Mouse (Mus musculus) liver, postnatal 0 days (tissue): Measurements from ENCODE around the gene Shld1. TPM values are rescaled to one million over a fixed set of nuclear protein-coding genes. Genes with fewer than 3 reads are reported as not detected.

Source experiments
- ATAC-seq: fragments of 200-750 bp; cut with Nextera tagmentation; 2 replicates; pipeline ENCODE4 v1.8.0; 2017; ENCODE audit warnings: mild to moderate bottlenecking, moderate library complexity
- DNase-seq: peaks from one replicate; pipeline ENCODE4 v3.0.0-alpha.2; 2016
- H3K27ac ChIP-seq: fragments of 300-500 bp; sonication (generic); 2 replicates; pipeline ENCODE4 v1.5.1; 2014; ENCODE audit warnings: antibody characterized with exemption, moderate library complexity, mild to moderate bottlenecking, low read depth
- H3K27me3 ChIP-seq: fragments of 300-500 bp; sonication (generic); 2 replicates; pipeline ENCODE4 v1.6.1; 2014; ENCODE audit warnings: low read length, control low read depth, mixed read lengths; ENCODE audit not compliant: insufficient read depth
- H3K36me3 ChIP-seq: fragments of 300-500 bp; sonication (generic); replicated peaks from 2 replicates; pipeline ENCODE4 v1.6.1; 2014; ENCODE audit warnings: mild to moderate bottlenecking, control low read depth, low read length, moderate library complexity, mixed read lengths; ENCODE audit not compliant: insufficient read depth
- H3K4me1 ChIP-seq: fragments of 300-500 bp; sonication (generic); 2 replicates; pipeline ENCODE4 v1.6.1; 2014; ENCODE audit warnings: antibody characterized with exemption, mild to moderate bottlenecking, control low read depth; ENCODE audit not compliant: insufficient read depth
- H3K4me2 ChIP-seq: fragments of 300-500 bp; sonication (generic); 2 replicates; pipeline ENCODE4 v1.6.1; 2014; ENCODE audit warnings: low read depth, mild to moderate bottlenecking, low read length, moderate library complexity, mixed read lengths
- H3K4me3 ChIP-seq: fragments of 300-500 bp; sonication (generic); 2 replicates; pipeline ENCODE4 v1.5.1; 2014; ENCODE audit warnings: low read depth, low read length
- H3K9ac ChIP-seq: fragments of 300-500 bp; sonication (generic); replicated peaks from 2 replicates; pipeline ENCODE4 v1.6.1; 2014; ENCODE audit warnings: mild to moderate bottlenecking, moderate library complexity
- H3K9me3 ChIP-seq: fragments of 300-500 bp; sonication (generic); 2 replicates; pipeline ENCODE4 v1.6.1; 2016; ENCODE audit warnings: mild to moderate bottlenecking, control low read depth, low read length, mixed read lengths
- CTCF ChIP-seq: sonication (generic); IDR thresholded peaks from 2 replicates; pipeline ENCODE4 v1.5.1; 2016; ENCODE audit warnings: antibody characterized with exemption, low read depth
- EP300 ChIP-seq: IDR thresholded peaks from 2 replicates; pipeline ENCODE4 v1.6.1; 2016; ENCODE audit warnings: antibody characterized with exemption, low read depth, mild to moderate bottlenecking
- WGBS: fragments of 180-500 bp; shearing (Covaris S2); extraction: QIAGEN DNeasy Blood & Tissue Kit; methylation state at CpG from one replicate; pipeline ENCODE4 v1.1.7; 2014; ENCODE audit not compliant: insufficient replicate concordance; 5-methylcytosine and 5-hydroxymethylcytosine counted together
- polyA plus RNA-seq: library from polyadenylated mRNA; unstranded; fragments of >200 nt; fragmentation: Nextera tagmentation; extraction: Ambion mirVana; gene quantifications from 2 replicates; pipeline ENCODE4 v1.2.1, GENCODE M21; 2015

The Shld1 gene
- polyA plus RNA-seq, 1 experiment from 2014 or later, result 9.5 TPM

DNA sequence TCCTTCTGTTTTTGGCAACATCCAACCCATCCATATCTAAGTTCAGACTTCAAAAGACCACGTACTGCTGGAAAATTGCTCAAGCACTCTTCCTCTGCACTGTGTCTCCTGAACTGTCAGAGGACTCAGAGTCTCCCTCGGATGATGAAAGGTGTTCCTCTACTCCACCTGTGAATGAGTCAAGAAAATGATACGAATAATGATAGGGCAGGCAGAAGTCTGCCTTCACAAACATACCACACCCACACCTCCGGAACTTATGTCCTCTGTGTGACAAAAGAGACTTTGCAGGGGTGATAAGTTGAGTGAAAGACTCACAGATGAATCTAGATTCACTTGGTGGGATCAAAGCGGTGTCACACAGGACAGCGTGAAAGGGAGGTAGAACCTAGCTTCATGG, 17.6 kb upstream of the Shld1 start:
- no peaks in the 10 kb centered on the region for H3K4me1 ChIP-seq
- TF ChIP-seq CTCF, result no peak
- H3K4me3 ChIP-seq, result no peak overlapping the region
- no peak overlapping the region for H3K27ac ChIP-seq
- no peak overlapping the region for H3K4me2 ChIP-seq
- H3K9me3 ChIP-seq, result no peaks in the 10 kb centered on the region
- no peak for DNase-seq
- WGBS, result 74% methylated on average over 6 of the region's 6 CpGs
- H3K36me3 ChIP-seq, result no peaks in the 10 kb centered on the region
- no peak for ATAC-seq
- H3K9ac ChIP-seq, result no peak overlapping the region
- no peaks in the 10 kb centered on the region for H3K27me3 ChIP-seq

DNA sequence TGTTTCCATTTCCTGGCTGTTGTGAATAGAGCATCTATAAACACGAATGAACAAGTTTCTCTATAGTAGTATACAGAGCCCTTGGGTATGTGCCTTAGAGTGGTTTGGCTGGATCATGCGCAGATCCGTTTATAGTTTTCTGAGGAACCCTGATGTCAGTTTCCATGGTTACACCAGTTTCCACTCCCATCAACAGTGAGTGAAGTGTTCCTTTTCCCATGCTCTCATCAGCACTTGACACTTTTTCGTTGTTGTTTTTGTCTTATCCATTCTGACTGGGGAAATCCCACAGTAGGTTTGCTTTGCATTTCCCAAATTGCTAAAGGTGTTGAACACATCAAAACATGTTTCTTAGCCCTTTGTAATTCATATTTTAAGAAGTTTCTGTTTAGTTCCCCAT, 16.4 kb upstream of the Shld1 start:
- Histone ChIP-seq H3K4me3 (no peak overlapping the region), H3K27ac (no peak overlapping the region), H3K9me3 (no peaks in the 10 kb centered on the region), H3K4me1 (no peaks in the 10 kb centered on the region), H3K36me3 (no peaks in the 10 kb centered on the region), H3K27me3 (no peaks in the 10 kb centered on the region), H3K4me2 (no peak overlapping the region), H3K9ac (no peak overlapping the region)
- DNase-seq (no peak), ATAC-seq (no peak)
- WGBS, result 77% methylated on average over 4 of the region's 4 CpGs
- no peak for TF ChIP-seq EP300
- TF ChIP-seq CTCF, result no peak

DNA sequence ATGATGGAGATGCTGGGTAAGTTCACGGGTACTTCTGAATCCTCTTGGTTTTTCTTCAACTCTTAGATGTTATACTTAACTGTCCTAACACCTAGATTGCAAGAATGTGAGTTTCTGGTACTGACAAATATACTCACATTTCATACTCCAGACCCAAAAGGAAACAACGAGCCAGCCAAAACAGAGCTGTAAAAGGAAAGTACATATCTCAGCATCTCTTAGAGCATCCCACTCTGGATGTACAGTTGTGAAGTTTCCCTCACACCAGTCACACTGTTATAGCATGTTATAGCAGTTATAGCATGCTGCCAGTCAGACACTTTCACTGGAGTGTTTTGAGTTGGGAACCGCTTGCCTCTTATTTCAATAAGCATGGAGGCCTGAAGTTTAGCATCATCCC, 14.6 kb upstream of the Shld1 start:
- no peaks in the 10 kb centered on the region for H3K9me3 ChIP-seq
- H3K4me3 ChIP-seq, result no peak overlapping the region
- no peaks in the 10 kb centered on the region for H3K27me3 ChIP-seq
- H3K27ac ChIP-seq, result no peak overlapping the region
- no peaks in the 10 kb centered on the region for H3K36me3 ChIP-seq
- 84% methylated on average over 3 of the region's 3 CpGs for WGBS
- TF ChIP-seq CTCF (no peak), EP300 (no peak)
- no peak for DNase-seq
- ATAC-seq, result no peak
- H3K9ac ChIP-seq, result no peak overlapping the region
- H3K4me2 ChIP-seq, result no peak overlapping the region
- no peaks in the 10 kb centered on the region for H3K4me1 ChIP-seq

DNA sequence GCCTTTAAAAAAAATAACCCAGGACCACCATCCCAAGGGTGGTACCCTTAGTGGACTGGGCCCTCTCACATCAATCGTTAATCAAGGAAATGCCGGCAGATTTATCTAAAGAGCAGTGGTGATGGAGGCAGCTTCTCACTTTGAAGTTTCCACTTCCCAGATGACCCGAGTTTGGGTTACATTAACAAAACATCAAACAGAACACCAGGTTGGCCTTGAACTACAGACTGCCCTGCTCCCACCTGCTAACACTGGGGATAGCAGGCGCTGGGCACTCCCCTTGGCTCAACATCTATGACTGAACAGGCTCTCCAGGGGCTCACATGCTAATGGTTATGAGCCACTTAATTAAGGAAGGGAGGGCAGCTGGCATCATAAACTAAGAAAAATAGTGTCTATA, 10.6 kb upstream of the Shld1 start:
- H3K4me1 ChIP-seq, result 0 out of 2 replicates have a peak, but pooled peaks cover 2% of the 10 kb centered on the region
- no peaks in the 10 kb centered on the region for H3K27me3 ChIP-seq
- H3K9ac ChIP-seq, result no peak overlapping the region
- no peak overlapping the region for H3K27ac ChIP-seq
- ATAC-seq (no peak), DNase-seq (no peak)
- WGBS, result 71% methylated on average over 4 of the region's 4 CpGs
- H3K36me3 ChIP-seq, result no peaks in the 10 kb centered on the region
- no peak overlapping the region for H3K4me2 ChIP-seq
- H3K4me3 ChIP-seq, result no peak overlapping the region
- TF ChIP-seq CTCF, result no peak
- no peak for TF ChIP-seq EP300
- H3K9me3 ChIP-seq, result no peaks in the 10 kb centered on the region; the same call in 1 of the 2 replicates

DNA sequence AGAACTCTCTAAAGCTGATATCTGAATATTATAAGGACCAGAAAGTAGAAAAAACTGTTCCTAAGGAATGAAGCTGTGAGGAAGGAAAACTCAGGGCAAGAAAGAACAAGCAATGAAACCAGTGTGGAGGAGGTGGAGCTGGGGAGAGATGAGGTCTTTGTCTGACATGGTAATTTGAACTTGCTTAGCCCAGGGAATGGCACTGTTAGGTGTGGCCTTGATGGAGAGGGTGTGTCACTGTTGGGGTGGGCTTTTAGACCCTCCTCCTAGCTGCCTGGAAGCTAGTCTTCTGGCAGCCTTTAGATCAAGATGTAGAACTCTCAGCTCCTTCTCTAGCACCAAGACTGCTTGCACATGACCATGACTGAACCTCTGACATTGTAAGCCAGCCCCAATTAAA, 1.7 kb upstream of the Shld1 start:
- Histone ChIP-seq H3K4me1 (peaks cover 35% of the 10 kb centered on the region), H3K4me2 (no peak overlapping the region), H3K27ac (no peak overlapping the region), H3K36me3 (no peaks in the 10 kb centered on the region), H3K9ac (no peak overlapping the region), H3K4me3 (no peak overlapping the region), H3K27me3 (no peaks in the 10 kb centered on the region), H3K9me3 (no peaks in the 10 kb centered on the region)
- DNase-seq, result no peak
- ATAC-seq, result no peak
- TF ChIP-seq EP300, result no peak
- TF ChIP-seq CTCF, result no peak

DNA sequence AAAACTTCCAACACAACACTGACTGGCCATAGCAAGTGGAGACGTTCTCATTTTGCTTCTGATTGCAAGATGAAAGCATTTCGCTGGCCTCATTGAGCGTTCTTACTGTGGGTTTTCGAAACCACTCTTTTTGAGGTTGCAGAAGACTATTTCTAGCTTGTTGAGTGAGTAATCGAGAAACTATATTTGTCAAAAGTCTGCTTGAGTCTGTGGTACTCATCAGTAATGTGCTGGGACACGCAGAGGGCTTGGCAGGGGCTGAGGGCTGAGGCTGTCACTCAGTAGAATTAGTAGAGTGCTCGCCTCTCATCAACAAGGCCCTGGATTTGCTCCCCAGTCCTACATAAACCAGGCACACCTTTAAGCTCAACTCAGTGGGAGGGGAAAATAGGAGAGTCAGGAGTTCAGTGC, 1.9 kb downstream of the Shld1 start:
- DNase-seq (no peak), ATAC-seq (no peak)
- H3K27ac ChIP-seq, result peak overlapping the region; percentile 87
- no peak overlapping the region for H3K4me2 ChIP-seq
- H3K27me3 ChIP-seq, result no peaks in the 10 kb centered on the region
- no peaks in the 10 kb centered on the region for H3K36me3 ChIP-seq
- no peak overlapping the region for H3K4me3 ChIP-seq
- no peak for TF ChIP-seq CTCF
- no peak for TF ChIP-seq EP300
- H3K9me3 ChIP-seq, result no peaks in the 10 kb centered on the region
- 75% methylated on average over 7 of the region's 7 CpGs for WGBS
- no peak overlapping the region for H3K9ac ChIP-seq
- peaks cover 49% of the 10 kb centered on the region for H3K4me1 ChIP-seq

DNA sequence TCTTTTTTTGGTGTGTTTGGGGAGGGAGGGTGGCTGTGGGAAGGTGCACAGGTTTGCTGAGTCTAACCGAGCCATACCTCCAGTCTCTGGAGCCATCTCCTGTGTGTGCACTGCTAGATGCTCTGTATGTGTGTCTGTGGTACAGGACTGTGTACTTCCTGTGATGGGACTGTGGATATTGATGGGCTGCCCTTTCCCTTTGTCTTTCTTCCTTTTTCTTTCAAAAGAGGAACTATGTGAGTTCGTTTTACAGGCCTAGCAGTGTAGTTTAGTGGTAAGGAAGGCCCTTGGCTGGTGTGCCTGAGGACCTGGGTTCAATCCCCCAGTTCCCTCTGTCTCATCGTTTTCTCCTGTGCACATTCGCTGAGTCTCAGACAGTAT, 2.4 kb downstream of the Shld1 start:
- no peaks in the 10 kb centered on the region for H3K9me3 ChIP-seq
- 40% methylated on average over 4 of the region's 4 CpGs for WGBS

More for the DNA sequence above, 2.4 kb downstream of the Shld1 start:
- Histone ChIP-seq H3K27me3 (no peaks in the 10 kb centered on the region), H3K4me3 (no peak overlapping the region), H3K4me1 (peaks cover 54% of the 10 kb centered on the region), H3K36me3 (no peaks in the 10 kb centered on the region), H3K27ac (peak overlapping the region; percentile 87), H3K9ac (peak overlapping the region; percentile 8), H3K4me2 (no peak overlapping the region)
- no peak for DNase-seq
- TF ChIP-seq EP300 (no peak), CTCF (no peak)
- ATAC-seq, result no peak
